Mouse (Mus musculus) G1E (cell line): ENCODE measurements around the gene Wdr63. TPM values are rescaled to one million over a fixed set of nuclear protein-coding genes. Genes with fewer than 3 reads are reported as not detected.

ENCODE experiments used
- ATAC-seq: 2 replicates; pipeline ENCODE4 v1.8.0; 2016; ENCODE audit warnings: mild to moderate bottlenecking; ENCODE audit not compliant: insufficient number of reproducible peaks, poor library complexity, low FRiP score, severe bottlenecking; ENCODE audit errors: extremely low read depth
- DNase-seq: peaks from one replicate; pipeline ENCODE4 v3.0.0; 2012; ENCODE audit warnings: low spot score
- H3K27me3 ChIP-seq: 2 replicates; pipeline ENCODE4 v1.6.1; 2012; ENCODE audit warnings: mild to moderate bottlenecking, low read length, inconsistent platforms; ENCODE audit not compliant: insufficient read depth
- H3K36me3 ChIP-seq: replicated peaks from 2 replicates; pipeline ENCODE3; 2012; ENCODE audit warnings: mild to moderate bottlenecking, inconsistent platforms
- H3K4me1 ChIP-seq: 2 replicates; pipeline ENCODE4 v1.6.1; 2012; ENCODE audit warnings: low read depth, low read length, inconsistent platforms, mixed read lengths; ENCODE audit not compliant: insufficient read depth
- H3K4me3 ChIP-seq: 2 replicates; pipeline ENCODE4 v1.5.1; 2012; ENCODE audit warnings: low read depth, mild to moderate bottlenecking, inconsistent platforms, low read length, moderate library complexity, mixed read lengths
- H3K9me3 ChIP-seq: replicated peaks from 2 replicates; pipeline ENCODE4 v1.6.1; 2012; ENCODE audit warnings: inconsistent platforms
- CTCF ChIP-seq: IDR thresholded peaks from 2 replicates; pipeline ENCODE4 v1.5.1; 2012; ENCODE audit warnings: low read depth, low read length, inconsistent platforms, mixed read lengths
- GATA1 ChIP-seq: IDR thresholded peaks from 2 replicates; pipeline ENCODE4 v1.6.1; 2012; ENCODE audit warnings: borderline replicate concordance, low read length, inconsistent platforms, mixed read lengths
- GATA2 ChIP-seq: IDR thresholded peaks from 2 replicates; pipeline ENCODE4 v1.6.1; 2012; ENCODE audit warnings: low read depth, low read length, inconsistent platforms, borderline replicate concordance
- POLR2AphosphoS5 ChIP-seq: IDR thresholded peaks from 2 replicates; pipeline ENCODE4 v1.6.1; 2012; ENCODE audit warnings: low read depth, low read length, inconsistent platforms; ENCODE audit not compliant: insufficient replicate concordance
- TAL1 ChIP-seq: conservative IDR thresholded peaks from 2 replicates; pipeline ENCODE4 v1.6.1; 2012; ENCODE audit warnings: low read depth, low read length, inconsistent platforms, mixed read lengths
- polyA plus RNA-seq: library from polyadenylated mRNA; stranded (reverse); fragments of >175 nt; gene quantifications from 2 replicates; pipeline ENCODE4 v1.2.3, GENCODE M21; 2012
- total RNA-seq, 2 experiments: library from RNA; stranded (forward) in 1 of 2; stranded (reverse) in 1 of 2; fragments of 200-1000 nt in 1 of 2; fragments of >200 nt in 1 of 2; fragmentation: Nextera tagmentation in 1 of 2; gene quantifications; 2 replicates each; pipeline ENCODE4 v1.2.3; 2014 to 2017

Wdr63 gene
- total and polyA plus RNA-seq, 3 experiments = not detected

DNA sequence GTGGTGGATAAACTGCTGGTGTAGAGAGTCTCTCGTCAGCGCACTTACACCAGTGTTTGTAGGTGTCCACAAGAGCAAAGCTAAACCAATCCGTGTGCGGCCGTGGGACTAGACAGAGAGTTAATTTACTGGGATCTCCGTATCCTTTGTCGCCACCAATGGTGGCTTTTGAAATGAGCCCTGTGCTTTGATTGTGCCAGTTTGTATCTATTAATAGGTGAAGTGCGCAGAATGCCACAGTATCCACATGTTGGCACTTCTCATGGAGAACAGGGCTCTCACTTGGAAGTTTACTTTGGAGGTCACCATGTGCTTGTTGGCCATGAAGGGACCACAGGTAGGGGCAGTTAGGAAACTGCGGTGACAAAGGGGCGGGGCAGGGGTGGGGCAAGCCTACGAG, 66.5 kb downstream of the Wdr63 start:
- peaks cover 39% of the 10 kb centered on the region for H3K4me1 ChIP-seq
- no peak overlapping the region for H3K4me3 ChIP-seq
- H3K36me3 ChIP-seq = no peaks in the 10 kb centered on the region
- peaks cover 3% of the 10 kb centered on the region; the same call in 1 of the 2 replicates for H3K9me3 ChIP-seq
- no peak for DNase-seq
- H3K27me3 ChIP-seq = no peaks in the 10 kb centered on the region
- no peak for TF ChIP-seq GATA2
- no peak for ATAC-seq

DNA sequence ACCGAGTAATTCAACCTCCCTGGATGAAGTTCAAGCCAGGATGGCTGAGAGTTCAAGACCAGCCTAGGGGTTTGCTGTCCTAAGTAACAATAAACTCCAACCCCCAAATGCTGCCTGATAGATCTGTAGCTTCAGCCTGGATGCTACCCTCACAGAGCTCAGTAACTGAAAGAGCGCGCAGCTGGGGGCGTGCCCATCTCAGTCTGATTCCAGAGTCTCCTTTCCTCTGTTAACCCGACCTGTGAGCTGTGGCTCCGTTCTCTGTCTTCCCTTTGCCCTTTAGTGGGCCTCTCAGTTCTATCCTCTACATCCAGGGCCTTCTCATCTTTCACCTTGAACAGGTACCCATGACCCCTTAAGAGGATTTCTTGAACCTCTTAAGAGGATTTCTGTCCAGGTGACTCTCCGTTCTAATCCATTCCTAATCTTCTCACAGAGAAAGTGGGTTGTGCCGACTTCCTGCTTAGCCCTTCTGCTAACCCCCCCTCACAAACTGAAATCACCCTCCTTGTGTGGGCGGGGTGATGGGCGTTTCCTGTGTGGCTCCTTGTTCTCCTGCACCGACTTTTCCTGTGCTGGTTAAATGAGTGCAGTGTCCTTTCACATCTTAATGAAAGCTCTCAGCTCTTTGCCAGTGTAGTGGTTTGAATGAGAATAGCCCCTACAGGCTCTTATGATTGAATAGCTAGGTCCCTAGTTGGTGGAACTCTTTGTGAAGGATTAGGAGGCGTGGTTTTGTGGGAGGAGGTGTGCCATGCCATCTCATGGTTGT, 68.6 kb downstream of the Wdr63 start:
- DNase-seq = no peak
- Histone ChIP-seq H3K4me1 (peaks cover 22% of the 10 kb centered on the region), H3K9me3 (peaks cover 3% of the 10 kb centered on the region; the same call in 1 of the 2 replicates), H3K27me3 (no peaks in the 10 kb centered on the region), H3K36me3 (no peaks in the 10 kb centered on the region), H3K4me3 (no peak overlapping the region)
- TF ChIP-seq GATA1 (no peak), POLR2AphosphoS5 (no peak), CTCF (no peak), GATA2 (no peak), TAL1 (no peak)
- no peak for ATAC-seq

DNA sequence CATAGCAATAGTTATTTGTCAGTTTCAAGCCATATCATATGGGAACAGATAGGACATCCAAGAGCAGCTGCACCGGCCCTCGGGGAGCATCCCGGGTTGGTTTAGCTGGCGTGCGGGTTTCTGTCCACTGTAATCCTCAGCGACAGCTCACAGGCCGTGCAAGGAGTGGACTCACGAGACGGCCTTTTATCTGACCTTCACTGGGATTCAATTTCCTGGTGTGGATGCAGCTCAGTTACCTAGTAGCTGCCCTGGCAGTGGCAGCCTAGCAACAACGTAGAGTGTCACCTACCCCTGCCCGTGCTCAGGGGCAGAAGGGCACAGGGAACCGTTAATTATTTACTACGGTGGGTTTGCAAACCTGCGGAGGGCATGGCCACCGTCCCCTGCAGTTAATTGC, 70.0 kb downstream of the Wdr63 start:
- Histone ChIP-seq H3K9me3 (peaks cover 5% of the 10 kb centered on the region; the same call in 1 of the 2 replicates), H3K4me3 (no peak overlapping the region), H3K4me1 (peaks cover 12% of the 10 kb centered on the region), H3K27me3 (no peaks in the 10 kb centered on the region), H3K36me3 (no peaks in the 10 kb centered on the region)
- DNase-seq = no peak
- TF ChIP-seq GATA1 (no peak), POLR2AphosphoS5 (no peak), GATA2 (no peak), TAL1 (no peak), CTCF (no peak)
- ATAC-seq = no peak

DNA sequence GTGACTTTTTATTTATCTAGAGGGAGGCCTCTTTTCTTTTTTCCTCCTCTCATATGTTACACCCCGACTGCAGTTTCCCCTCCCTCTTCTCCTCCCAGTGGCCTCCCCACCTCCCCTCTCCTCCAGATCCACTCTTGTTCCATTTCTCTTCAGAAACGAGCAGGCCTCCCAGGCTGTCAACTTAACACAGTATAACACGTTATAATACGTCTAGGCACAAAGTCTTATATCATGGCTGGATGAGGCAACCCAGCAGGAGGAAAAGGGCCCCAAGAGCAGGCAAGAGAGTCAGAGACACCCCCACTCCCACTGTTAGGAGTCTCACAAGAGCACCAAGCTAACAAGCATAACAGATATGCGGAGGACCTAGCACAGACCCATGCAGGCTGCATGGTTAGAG, 75.0 kb downstream of the Wdr63 start:
- H3K27me3 ChIP-seq = no peaks in the 10 kb centered on the region
- H3K9me3 ChIP-seq = peaks cover 2% of the 10 kb centered on the region; the same call in 1 of the 2 replicates
- DNase-seq (no peak), ATAC-seq (no peak)
- peaks cover 20% of the 10 kb centered on the region for H3K4me1 ChIP-seq
- H3K36me3 ChIP-seq = no peaks in the 10 kb centered on the region
- TF ChIP-seq GATA1 = no peak
- no peak for TF ChIP-seq POLR2AphosphoS5
- no peak for TF ChIP-seq TAL1
- no peak for TF ChIP-seq GATA2
- TF ChIP-seq CTCF = no peak
- no peak overlapping the region for H3K4me3 ChIP-seq

DNA sequence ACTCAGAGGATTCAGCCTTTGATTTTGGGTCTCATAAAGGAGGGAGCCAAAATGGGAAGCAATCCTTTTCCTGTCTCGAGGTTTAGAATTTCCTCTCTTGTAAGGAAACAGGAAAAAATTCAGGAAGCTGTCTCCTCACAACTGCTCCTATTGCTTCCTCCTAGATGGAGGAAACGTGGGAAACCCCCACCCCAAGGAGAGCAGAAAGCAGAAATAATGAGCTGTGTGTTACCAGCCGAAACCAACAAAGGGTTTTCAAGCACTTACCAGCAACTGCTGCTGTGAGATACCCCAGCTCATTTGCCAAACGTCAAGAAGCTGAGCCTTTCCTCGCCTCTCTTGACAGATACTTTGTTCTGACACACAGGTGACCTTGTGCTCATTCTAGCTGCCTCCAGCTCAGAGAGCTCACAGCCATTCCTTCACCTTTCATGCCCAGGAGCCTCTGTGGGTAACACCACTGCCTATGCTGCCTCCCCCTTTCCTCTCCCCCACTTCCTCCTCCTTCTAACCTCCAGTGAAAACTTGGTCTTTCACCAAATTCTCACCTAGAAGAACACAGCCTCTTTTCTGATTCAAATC, 77.6 kb downstream of the Wdr63 start:
- Histone ChIP-seq H3K36me3 (no peaks in the 10 kb centered on the region), H3K27me3 (no peaks in the 10 kb centered on the region), H3K4me1 (peaks cover 34% of the 10 kb centered on the region), H3K4me3 (no peak overlapping the region), H3K9me3 (peaks cover 2% of the 10 kb centered on the region; the same call in 1 of the 2 replicates)
- TF ChIP-seq GATA2 (no peak), TAL1 (no peak), POLR2AphosphoS5 (no peak), GATA1 (no peak), CTCF (no peak)
- ATAC-seq (no peak), DNase-seq (no peak)

DNA sequence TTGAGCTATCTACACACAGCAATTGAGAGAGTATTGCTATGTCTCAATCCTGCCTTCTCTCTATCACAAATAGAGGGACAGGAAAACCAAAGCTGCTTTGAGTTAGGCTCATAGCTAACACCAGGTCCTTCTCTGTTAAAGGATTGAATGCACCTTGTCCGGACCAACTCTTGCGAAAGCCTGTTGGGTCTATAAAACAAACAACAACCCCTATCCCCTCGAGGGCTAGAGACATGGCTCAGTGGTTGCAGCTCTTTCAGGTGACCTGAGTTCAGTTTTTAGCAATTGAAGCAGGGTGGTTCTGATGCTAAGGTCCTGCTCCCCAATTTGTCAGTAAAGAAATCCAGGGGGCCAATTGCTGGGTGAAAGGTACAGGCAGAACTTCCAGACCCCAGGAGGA, 78.7 kb downstream of the Wdr63 start:
- no peak for TF ChIP-seq GATA1
- TF ChIP-seq POLR2AphosphoS5 = no peak
- TF ChIP-seq GATA2 = no peak
- TF ChIP-seq CTCF = no peak
- no peak for TF ChIP-seq TAL1
- peaks cover 44% of the 10 kb centered on the region for H3K4me1 ChIP-seq
- H3K4me3 ChIP-seq = no peak overlapping the region
- H3K36me3 ChIP-seq = no peaks in the 10 kb centered on the region
- peaks cover 8% of the 10 kb centered on the region for H3K9me3 ChIP-seq
- DNase-seq (no peak), ATAC-seq (no peak)
- H3K27me3 ChIP-seq = no peaks in the 10 kb centered on the region

DNA sequence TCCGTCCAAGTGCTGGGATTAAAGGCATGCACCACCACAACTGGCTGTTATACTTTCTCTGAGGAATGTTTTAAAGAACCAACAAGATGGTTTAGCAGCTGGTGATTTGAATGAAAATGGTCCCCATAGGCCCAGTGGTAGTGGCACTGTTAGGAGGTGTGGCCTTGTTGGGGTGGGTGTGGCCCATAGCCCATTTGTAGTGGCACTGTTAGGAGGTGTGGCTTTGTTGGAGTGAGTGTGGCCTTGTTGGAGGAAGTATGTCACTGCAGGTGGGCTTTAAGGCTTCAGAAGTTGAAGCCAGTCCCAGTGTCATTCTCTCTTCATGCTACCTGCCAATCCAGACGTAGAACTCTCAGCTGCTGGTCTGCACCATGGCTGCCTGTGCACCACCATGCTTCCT, 79.5 kb downstream of the Wdr63 start:
- peaks cover 8% of the 10 kb centered on the region for H3K9me3 ChIP-seq
- DNase-seq = no peak
- no peaks in the 10 kb centered on the region for H3K36me3 ChIP-seq
- H3K27me3 ChIP-seq = no peaks in the 10 kb centered on the region
- TF ChIP-seq TAL1 (no peak), GATA2 (no peak), CTCF (no peak)
- peaks cover 46% of the 10 kb centered on the region for H3K4me1 ChIP-seq
- no peak overlapping the region for H3K4me3 ChIP-seq
- ATAC-seq = no peak
